Mouse (Mus musculus): ENCODE measurements at regions not wholly inside any gene's neighbourhood (a gene's known extent, or its start where the extent isn't known, plus 50 kb on each side); places are given as distances from the start of the nearest gene placed in this dataset.

GRCm38 (mm10) chr12:107771325-107771724 is 232.1 kb downstream of the Bcl11b start:
- H3K27me3 ChIP-seq (replicated peaks) = no peaks in the 10 kb centered on the region
- H3K4me3 ChIP-seq (replicated peaks) = no peak overlapping the region
- no peak overlapping the region for H3K4me2 ChIP-seq
- 72% methylated on average over 2 of the region's 2 CpGs for WGBS
- no peak overlapping the region for H3K9ac ChIP-seq (replicated peaks)
- H3K36me3 ChIP-seq = no peaks in the 10 kb centered on the region
- H3K27ac ChIP-seq (replicated peaks) = no peak overlapping the region
- H3K9me3 ChIP-seq (replicated peaks) = no peaks in the 10 kb centered on the region
- no peaks in the 10 kb centered on the region for H3K4me1 ChIP-seq
- no peak for ATAC-seq (ENCODE audit: low FRiP score)

GRCm38 (mm10) chr12:107771809-107772208 is 231.6 kb downstream of the Bcl11b start:
- H3K9ac ChIP-seq (replicated peaks) = no peak overlapping the region
- ATAC-seq (ENCODE audit: low FRiP score) = no peak
- H3K4me3 ChIP-seq (replicated peaks) = no peak overlapping the region
- H3K27me3 ChIP-seq (replicated peaks) = no peaks in the 10 kb centered on the region
- H3K9me3 ChIP-seq (replicated peaks) = no peaks in the 10 kb centered on the region
- H3K4me2 ChIP-seq = no peak overlapping the region
- H3K4me1 ChIP-seq = no peaks in the 10 kb centered on the region
- 44% methylated on average over 3 of the region's 3 CpGs for WGBS
- H3K27ac ChIP-seq (replicated peaks) = no peak overlapping the region
- no peaks in the 10 kb centered on the region for H3K36me3 ChIP-seq

- no peak overlapping the region for H3K4me3 ChIP-seq (replicated peaks)
- ATAC-seq (ENCODE audit: low FRiP score) = no peak
Observed at GRCm38 (mm10) chr12:107778046-107778445, 225.4 kb downstream of the Bcl11b start.

GRCm38 (mm10) chr12:107779306-107780057 is 223.9 kb downstream of the Bcl11b start:
- Histone ChIP-seq H3K9ac (replicated peaks) (no peak overlapping the region), H3K4me3 (replicated peaks) (no peak overlapping the region), H3K36me3 (no peaks in the 10 kb centered on the region), H3K4me1 (no peaks in the 10 kb centered on the region), H3K4me2 (no peak overlapping the region), H3K9me3 (replicated peaks) (no peaks in the 10 kb centered on the region), H3K27ac (replicated peaks) (no peak overlapping the region), H3K27me3 (replicated peaks) (no peaks in the 10 kb centered on the region)
- 90% methylated on average over 13 of the region's 13 CpGs for WGBS
- ATAC-seq (ENCODE audit: low FRiP score) = no peak

More at GRCm38 (mm10) chr12:107778046-107778445, 225.4 kb downstream of the Bcl11b start:
- H3K4me1 ChIP-seq = no peaks in the 10 kb centered on the region
- H3K9ac ChIP-seq (replicated peaks) = no peak overlapping the region
- no peak overlapping the region for H3K4me2 ChIP-seq
- H3K36me3 ChIP-seq = no peaks in the 10 kb centered on the region
- H3K9me3 ChIP-seq (replicated peaks) = no peaks in the 10 kb centered on the region
- WGBS = 65% methylated on average over 9 of the region's 9 CpGs
- no peak overlapping the region for H3K27ac ChIP-seq (replicated peaks)
- H3K27me3 ChIP-seq (replicated peaks) = no peaks in the 10 kb centered on the region

GRCm38 (mm10) chr12:107782147-107782546 is 221.3 kb downstream of the Bcl11b start:
- 62% methylated on average over 3 of the region's 3 CpGs for WGBS
- no peaks in the 10 kb centered on the region for H3K4me1 ChIP-seq
- no peaks in the 10 kb centered on the region for H3K36me3 ChIP-seq
- no peak overlapping the region for H3K4me3 ChIP-seq (replicated peaks)
- H3K4me2 ChIP-seq = no peak overlapping the region
- H3K9me3 ChIP-seq (replicated peaks) = no peaks in the 10 kb centered on the region
- no peak overlapping the region for H3K9ac ChIP-seq (replicated peaks)
- no peaks in the 10 kb centered on the region for H3K27me3 ChIP-seq (replicated peaks)
- no peak overlapping the region for H3K27ac ChIP-seq (replicated peaks)
- no peak for ATAC-seq (ENCODE audit: low FRiP score)

GRCm38 (mm10) chr12:107783831-107784230 is 219.6 kb downstream of the Bcl11b start:
- no peak for ATAC-seq (ENCODE audit: low FRiP score)
- no peaks in the 10 kb centered on the region for H3K27me3 ChIP-seq (replicated peaks)
- no peaks in the 10 kb centered on the region for H3K9me3 ChIP-seq (replicated peaks)
- 82% methylated on average over 7 of the region's 7 CpGs for WGBS
- no peak overlapping the region for H3K9ac ChIP-seq (replicated peaks)
- no peak overlapping the region for H3K4me3 ChIP-seq (replicated peaks)
- H3K27ac ChIP-seq (replicated peaks) = no peak overlapping the region
- no peaks in the 10 kb centered on the region for H3K36me3 ChIP-seq
- H3K4me2 ChIP-seq = no peak overlapping the region
- no peaks in the 10 kb centered on the region for H3K4me1 ChIP-seq

GRCm38 (mm10) chr12:107789818-107790217 is 213.6 kb downstream of the Bcl11b start:
- H3K9me3 ChIP-seq (replicated peaks) = no peaks in the 10 kb centered on the region
- no peak for ATAC-seq (ENCODE audit: low FRiP score)
- no peaks in the 10 kb centered on the region for H3K27me3 ChIP-seq (replicated peaks)
- no peak overlapping the region for H3K4me2 ChIP-seq
- H3K4me1 ChIP-seq = no peaks in the 10 kb centered on the region
- H3K27ac ChIP-seq (replicated peaks) = no peak overlapping the region
- 40% methylated on average over 6 of the region's 6 CpGs for WGBS
- no peaks in the 10 kb centered on the region for H3K36me3 ChIP-seq
- no peak overlapping the region for H3K9ac ChIP-seq (replicated peaks)
- no peak overlapping the region for H3K4me3 ChIP-seq (replicated peaks)

GRCm38 (mm10) chr12:107800296-107800695 is 203.1 kb downstream of the Bcl11b start:
- Histone ChIP-seq H3K36me3 (no peaks in the 10 kb centered on the region), H3K4me1 (no peaks in the 10 kb centered on the region), H3K27ac (replicated peaks) (no peak overlapping the region), H3K9ac (replicated peaks) (no peak overlapping the region), H3K4me2 (no peak overlapping the region), H3K9me3 (replicated peaks) (no peaks in the 10 kb centered on the region), H3K27me3 (replicated peaks) (no peaks in the 10 kb centered on the region), H3K4me3 (replicated peaks) (no peak overlapping the region)
- no peak for ATAC-seq (ENCODE audit: low FRiP score)
- 77% methylated on average over 5 of the region's 5 CpGs for WGBS

- Histone ChIP-seq H3K9me3 (replicated peaks) (no peaks in the 10 kb centered on the region), H3K27me3 (replicated peaks) (no peaks in the 10 kb centered on the region), H3K4me2 (no peak overlapping the region), H3K27ac (replicated peaks) (no peak overlapping the region), H3K36me3 (no peaks in the 10 kb centered on the region), H3K4me1 (peaks cover 14% of the 10 kb centered on the region), H3K4me3 (replicated peaks) (no peak overlapping the region), H3K9ac (replicated peaks) (no peak overlapping the region)
- ATAC-seq (ENCODE audit: low FRiP score) = no peak
- 48% methylated on average over 11 of the region's 11 CpGs for WGBS
Observed at GRCm38 (mm10) chr12:107807634-107808033, 195.8 kb downstream of the Bcl11b start.

GRCm38 (mm10) chr12:107808158-107808715 is 195.2 kb downstream of the Bcl11b start:
- H3K27me3 ChIP-seq (replicated peaks) = no peaks in the 10 kb centered on the region
- no peaks in the 10 kb centered on the region for H3K36me3 ChIP-seq
- no peak for ATAC-seq (ENCODE audit: low FRiP score)
- peaks cover 18% of the 10 kb centered on the region for H3K4me1 ChIP-seq
- no peak overlapping the region for H3K27ac ChIP-seq (replicated peaks)
- H3K4me2 ChIP-seq = no peak overlapping the region
- H3K9ac ChIP-seq (replicated peaks) = no peak overlapping the region
- no peaks in the 10 kb centered on the region for H3K9me3 ChIP-seq (replicated peaks)
- no peak overlapping the region for H3K4me3 ChIP-seq (replicated peaks)
- 62% methylated on average over 9 of the region's 9 CpGs for WGBS

- no peaks in the 10 kb centered on the region for H3K9me3 ChIP-seq (replicated peaks)
- no peaks in the 10 kb centered on the region for H3K27me3 ChIP-seq (replicated peaks)
- 31% methylated on average over 5 of the region's 5 CpGs for WGBS
- H3K36me3 ChIP-seq = no peaks in the 10 kb centered on the region
- no peak overlapping the region for H3K27ac ChIP-seq (replicated peaks)
- no peak overlapping the region for H3K4me3 ChIP-seq (replicated peaks)
- ATAC-seq (ENCODE audit: low FRiP score) = no peak
- H3K4me1 ChIP-seq = peaks cover 18% of the 10 kb centered on the region
- H3K9ac ChIP-seq (replicated peaks) = no peak overlapping the region
- H3K4me2 ChIP-seq = no peak overlapping the region
Observed at GRCm38 (mm10) chr12:107811231-107811630, 192.2 kb downstream of the Bcl11b start.

GRCm38 (mm10) chr12:107812549-107813335 is 190.7 kb downstream of the Bcl11b start:
- Histone ChIP-seq H3K4me1 (peaks cover 14% of the 10 kb centered on the region), H3K9me3 (replicated peaks) (no peaks in the 10 kb centered on the region), H3K4me3 (replicated peaks) (no peak overlapping the region), H3K27me3 (replicated peaks) (no peaks in the 10 kb centered on the region), H3K4me2 (no peak overlapping the region), H3K27ac (replicated peaks) (peak overlapping the region; percentile 18; the same call in 1 of the 2 replicates), H3K36me3 (no peaks in the 10 kb centered on the region), H3K9ac (replicated peaks) (no peak overlapping the region)
- 52% methylated on average over 14 of the region's 14 CpGs for WGBS
- no peak for ATAC-seq (ENCODE audit: low FRiP score)

All from neural tube, embryonic 15.5 days (tissue).